Mouse (Mus musculus) midbrain, embryonic 14.5 days (tissue): ENCODE data around the gene Zbtb38. TPM values are rescaled to one million over a fixed set of nuclear protein-coding genes. Genes with fewer than 3 reads are reported as not detected.

Source experiments
- ATAC-seq: fragments of 200-750 bp; cut with Nextera tagmentation; 2 replicates; pipeline ENCODE4 v1.8.0; 2017; ENCODE audit warnings: moderate number of reproducible peaks, moderate library complexity; ENCODE audit not compliant: low FRiP score, low TSS enrichment
- DNase-seq: peaks from one replicate; pipeline ENCODE4 v3.0.0-alpha.2; 2015
- H3K27ac ChIP-seq: fragments of 300-500 bp; sonication (generic); replicated peaks from 2 replicates; pipeline ENCODE4 v1.5.1; 2014; ENCODE audit warnings: mild to moderate bottlenecking, low read depth, low read length, moderate library complexity
- H3K27me3 ChIP-seq: fragments of 300-500 bp; sonication (generic); 2 replicates; pipeline ENCODE4 v1.6.1; 2014; ENCODE audit warnings: low read length, control low read depth, mixed read lengths; ENCODE audit not compliant: control insufficient read depth, insufficient read depth
- H3K36me3 ChIP-seq: fragments of 300-500 bp; sonication (generic); 2 replicates; pipeline ENCODE4 v1.6.1; 2014; ENCODE audit warnings: low read length, control low read depth; ENCODE audit not compliant: control insufficient read depth, insufficient read depth
- H3K4me1 ChIP-seq: fragments of 300-500 bp; sonication (generic); 2 replicates; pipeline ENCODE4 v1.6.1; 2014; ENCODE audit warnings: mild to moderate bottlenecking, antibody characterized with exemption, low read length, control low read depth; ENCODE audit not compliant: control insufficient read depth, insufficient read depth
- H3K4me2 ChIP-seq: fragments of 300-500 bp; sonication (generic); 2 replicates; pipeline ENCODE4 v1.6.1; 2014; ENCODE audit warnings: mild to moderate bottlenecking, low read length, moderate library complexity
- H3K4me3 ChIP-seq: fragments of 300-500 bp; sonication (generic); replicated peaks from 2 replicates; pipeline ENCODE4 v1.5.1; 2014; ENCODE audit warnings: low read depth, low read length
- H3K9ac ChIP-seq: fragments of 300-500 bp; sonication (generic); replicated peaks from 2 replicates; pipeline ENCODE4 v1.6.1; 2014; ENCODE audit warnings: mild to moderate bottlenecking, low read length, moderate library complexity
- H3K9me3 ChIP-seq: fragments of 300-500 bp; sonication (generic); 2 replicates; pipeline ENCODE4 v1.6.1; 2016; ENCODE audit warnings: low read length, control low read depth, mixed read lengths; ENCODE audit not compliant: control insufficient read depth
- WGBS: fragments of 180-500 bp; shearing (Covaris S2); extraction: QIAGEN DNeasy Blood & Tissue Kit; methylation state at CpG from one replicate; pipeline ENCODE4 v1.1.7; 2014; 5-methylcytosine and 5-hydroxymethylcytosine counted together
- polyA plus RNA-seq: library from polyadenylated mRNA; unstranded; fragments of >200 nt; fragmentation: Nextera tagmentation; extraction: Ambion mirVana; gene quantifications from 2 replicates; pipeline ENCODE4 v1.2.1, GENCODE M21; 2014

Gene Zbtb38
- polyA plus RNA-seq, 1 experiment from 2014 or later = 55.1 TPM

DNA sequence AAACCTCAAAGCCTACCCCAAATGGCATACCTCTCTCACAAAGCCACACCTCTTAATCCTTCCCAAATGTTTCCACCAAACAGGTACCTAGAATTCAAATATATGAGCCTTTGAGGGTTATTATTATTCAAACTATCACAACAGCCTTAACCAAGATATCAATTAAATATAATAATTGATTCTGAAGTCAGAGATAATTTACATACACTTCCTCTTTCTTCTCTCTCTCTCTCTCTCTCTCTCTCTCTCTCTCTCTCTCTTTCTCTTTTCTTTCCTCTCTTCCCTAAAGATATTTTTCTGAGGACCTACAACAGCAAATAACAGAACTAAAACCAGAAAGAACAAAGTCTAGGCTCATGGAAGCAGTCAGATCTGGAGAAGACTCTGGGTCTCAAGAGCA, 15.2 kb upstream of the Zbtb38 start:
- Histone ChIP-seq H3K27ac (no peak overlapping the region), H3K4me1 (0 out of 2 replicates have a peak, but pooled peaks cover 2% of the 10 kb centered on the region), H3K9ac (no peak overlapping the region), H3K4me2 (no peak overlapping the region), H3K4me3 (no peak overlapping the region), H3K9me3 (no peaks in the 10 kb centered on the region), H3K27me3 (no peaks in the 10 kb centered on the region), H3K36me3 (no peaks in the 10 kb centered on the region)
- no peak for ATAC-seq
- DNase-seq = no peak

GRCm38 (mm10) chr9:96766078-96766477, 13.4 kb upstream of the Zbtb38 start:
- Histone ChIP-seq H3K4me2 (no peak overlapping the region), H3K4me1 (no peaks in the 10 kb centered on the region), H3K36me3 (no peaks in the 10 kb centered on the region), H3K27ac (no peak overlapping the region), H3K9me3 (no peaks in the 10 kb centered on the region), H3K4me3 (no peak overlapping the region), H3K9ac (no peak overlapping the region), H3K27me3 (no peaks in the 10 kb centered on the region)
- DNase-seq (no peak), ATAC-seq (no peak)

DNA sequence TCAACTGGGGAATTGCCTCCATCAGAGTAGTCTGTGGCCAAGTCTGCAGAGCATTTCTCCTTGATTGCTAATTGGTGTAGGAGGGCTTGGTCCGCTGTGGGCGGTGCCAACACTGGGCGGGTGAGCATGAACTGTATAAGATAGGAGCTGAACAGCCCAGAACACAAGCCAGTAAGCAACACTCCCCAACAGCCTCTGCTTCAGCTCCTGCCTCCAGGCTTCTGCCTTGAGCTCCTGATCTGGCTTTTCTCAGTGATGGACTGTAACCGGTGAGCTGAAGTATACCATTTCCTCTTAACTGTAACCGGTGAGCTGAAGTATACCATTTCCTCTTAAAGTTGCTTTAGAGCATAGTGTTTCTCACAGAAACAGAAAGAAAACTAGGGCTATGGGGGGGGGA, 12.8 kb upstream of the Zbtb38 start:
- Histone ChIP-seq H3K9me3 (no peaks in the 10 kb centered on the region), H3K4me3 (no peak overlapping the region), H3K36me3 (no peaks in the 10 kb centered on the region), H3K4me1 (no peaks in the 10 kb centered on the region), H3K4me2 (no peak overlapping the region), H3K27ac (no peak overlapping the region), H3K27me3 (no peaks in the 10 kb centered on the region), H3K9ac (no peak overlapping the region)
- 79% methylated on average over 5 of the region's 5 CpGs for WGBS
- no peak for DNase-seq
- ATAC-seq = no peak

DNA sequence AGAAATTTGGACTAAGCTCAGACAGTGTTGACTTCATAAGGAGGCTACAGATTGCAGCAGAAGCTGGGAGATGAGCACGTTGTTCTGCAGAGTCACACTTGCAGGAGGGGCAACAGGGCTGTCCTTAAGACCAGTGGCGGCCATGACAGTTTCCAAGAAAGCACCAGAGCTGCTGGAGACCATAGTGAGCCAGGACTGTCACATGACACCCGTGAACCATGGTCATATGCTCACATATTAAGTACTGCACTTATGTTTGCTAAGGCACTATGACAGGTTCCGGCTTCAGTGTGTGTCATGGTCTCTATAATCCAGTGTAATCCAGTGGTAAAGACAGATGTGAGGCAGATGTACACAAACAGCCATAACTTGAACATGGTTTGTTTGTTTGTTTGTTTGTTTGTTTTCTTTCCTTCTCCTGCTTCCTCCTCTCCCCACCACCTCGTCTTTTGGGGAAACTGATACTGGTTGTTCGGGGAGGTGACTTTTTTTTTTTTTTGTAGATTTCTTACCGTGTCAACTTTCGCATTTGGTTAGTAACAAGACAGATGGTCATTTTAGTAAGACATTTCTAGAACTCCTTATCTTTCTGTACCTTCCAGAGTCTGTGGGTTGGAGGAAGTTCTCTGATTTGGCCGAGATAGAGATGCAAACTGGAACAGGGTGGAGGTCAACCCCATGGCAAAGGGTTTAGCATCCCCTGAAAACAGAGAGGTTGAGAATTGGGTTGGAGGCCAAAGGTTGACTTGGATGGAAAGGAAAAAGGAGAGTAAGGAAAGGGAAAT, 11.4 kb upstream of the Zbtb38 start:
- DNase-seq = no peak
- Histone ChIP-seq H3K4me3 (no peak overlapping the region), H3K36me3 (no peaks in the 10 kb centered on the region), H3K27me3 (no peaks in the 10 kb centered on the region), H3K27ac (no peak overlapping the region), H3K4me1 (no peaks in the 10 kb centered on the region), H3K4me2 (no peak overlapping the region), H3K9ac (no peak overlapping the region), H3K9me3 (no peaks in the 10 kb centered on the region)
- 88% methylated on average over 9 of the region's 9 CpGs for WGBS
- no peak for ATAC-seq

DNA sequence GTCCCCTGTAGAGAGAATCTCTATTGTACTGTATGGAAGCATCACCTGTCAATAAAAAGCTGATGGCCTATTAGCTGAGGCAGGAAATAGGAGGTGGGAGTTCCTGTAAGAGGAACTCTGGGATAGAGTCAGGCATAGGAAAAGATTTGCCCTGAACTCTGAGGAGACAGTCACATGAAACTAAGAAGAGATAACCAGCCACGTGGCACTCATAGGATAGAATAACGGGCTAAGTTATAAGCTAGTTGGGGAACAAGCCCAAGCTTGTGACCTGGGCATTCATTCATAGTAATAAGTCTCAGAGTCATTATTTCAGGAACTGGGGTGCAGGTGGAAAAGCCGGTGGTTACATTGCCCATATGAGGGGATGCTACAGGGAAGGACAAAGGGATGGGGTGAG, 10.4 kb upstream of the Zbtb38 start:
- DNase-seq (no peak), ATAC-seq (no peak)
- Histone ChIP-seq H3K27ac (no peak overlapping the region), H3K36me3 (no peaks in the 10 kb centered on the region), H3K9me3 (no peaks in the 10 kb centered on the region), H3K9ac (no peak overlapping the region), H3K27me3 (no peaks in the 10 kb centered on the region), H3K4me2 (no peak overlapping the region), H3K4me3 (no peak overlapping the region), H3K4me1 (no peaks in the 10 kb centered on the region)
- 96% methylated on average over 3 of the region's 3 CpGs for WGBS

DNA sequence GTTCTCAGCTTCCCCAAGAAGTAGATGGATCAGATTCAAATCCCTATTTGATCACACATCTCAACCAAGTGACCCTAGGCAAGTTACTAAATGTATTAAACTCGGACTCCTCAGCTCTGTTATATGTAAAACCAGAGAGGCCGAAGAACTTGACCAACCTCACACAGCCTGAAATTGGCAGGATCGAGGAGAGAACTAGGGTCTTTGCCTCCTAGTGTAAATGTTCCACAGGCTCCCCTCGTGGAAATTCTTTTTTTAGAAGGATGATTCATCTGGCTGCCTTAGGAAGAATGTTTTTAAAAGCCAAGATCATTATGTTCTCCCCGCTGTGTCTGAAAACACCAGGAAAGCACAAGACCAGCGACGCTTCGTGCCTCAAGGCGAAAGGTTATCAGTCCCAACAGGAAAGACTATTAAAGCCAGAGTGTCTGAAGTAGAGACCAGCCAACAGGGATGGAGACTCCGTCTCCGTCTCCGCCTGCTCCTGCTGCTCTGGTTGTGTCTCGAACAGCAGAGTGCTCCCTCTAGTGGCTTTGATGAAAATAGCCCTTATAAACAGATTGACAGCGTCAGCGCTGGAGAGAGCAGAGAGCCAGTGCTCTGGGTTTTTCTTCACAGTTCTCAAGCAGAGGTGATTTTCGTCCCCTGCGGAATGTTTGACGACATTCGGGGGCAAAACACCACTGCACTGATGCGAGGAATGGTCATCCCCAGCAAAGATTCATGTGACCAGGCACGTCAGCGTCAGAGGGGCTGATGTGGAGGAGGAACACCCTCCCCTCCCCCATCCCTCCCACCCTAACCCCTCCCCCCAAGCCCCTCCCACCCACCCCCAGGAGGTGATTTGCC, 6.3 kb upstream of the Zbtb38 start:
- DNase-seq (peak; percentile 95), ATAC-seq (peak; percentile 91)
- Histone ChIP-seq H3K27me3 (no peaks in the 10 kb centered on the region), H3K4me2 (peak overlapping the region; percentile 54), H3K4me1 (no peaks in the 10 kb centered on the region), H3K9me3 (no peaks in the 10 kb centered on the region), H3K27ac (peak overlapping the region; percentile 0; the same call in 1 of the 2 replicates), H3K4me3 (peak overlapping the region; percentile 32), H3K36me3 (no peaks in the 10 kb centered on the region), H3K9ac (0 out of 2 replicates have a peak overlapping the region, but pooled peaks have one; percentile 26)
- WGBS = 13% methylated on average over 22 of the region's 22 CpGs

DNA sequence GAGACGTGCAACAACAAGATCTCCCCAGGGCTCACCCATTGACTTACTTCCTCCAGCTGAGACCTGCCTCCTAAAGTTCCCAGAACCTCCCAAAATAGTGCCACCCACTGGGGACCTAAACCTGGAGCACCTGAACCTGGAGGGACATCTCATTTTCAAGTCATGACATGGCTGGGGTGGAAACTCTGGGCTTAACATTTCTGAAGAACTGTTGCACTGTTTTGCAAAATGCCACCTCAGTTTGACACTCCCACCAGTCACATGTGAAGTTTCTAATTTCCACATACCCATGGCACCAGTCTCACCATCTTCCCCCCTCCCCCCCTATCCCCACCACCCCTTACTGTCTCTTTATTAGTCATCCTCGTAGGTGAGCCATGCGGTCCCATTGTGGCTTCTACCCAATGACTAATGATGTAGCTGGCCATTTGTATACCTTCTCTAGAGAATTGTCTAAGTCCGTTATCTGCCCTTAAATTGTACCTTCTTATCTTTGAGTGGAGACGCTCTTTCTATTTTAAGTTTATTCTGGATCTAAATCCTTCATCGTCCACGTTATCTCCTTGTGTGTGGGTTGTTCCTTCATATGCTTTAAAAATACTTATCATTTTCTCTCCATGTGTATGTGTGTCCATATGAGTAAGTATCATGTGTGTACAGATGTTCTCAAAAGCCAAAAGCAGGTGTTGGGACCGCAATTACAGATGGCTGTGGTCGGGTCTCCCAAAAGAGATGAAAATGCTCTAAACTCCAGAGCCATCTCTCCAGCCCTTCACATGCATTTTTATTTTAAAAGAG, 4.2 kb upstream of the Zbtb38 start:
- WGBS = 93% methylated on average over 9 of the region's 9 CpGs
- ATAC-seq = no peak

DNA sequence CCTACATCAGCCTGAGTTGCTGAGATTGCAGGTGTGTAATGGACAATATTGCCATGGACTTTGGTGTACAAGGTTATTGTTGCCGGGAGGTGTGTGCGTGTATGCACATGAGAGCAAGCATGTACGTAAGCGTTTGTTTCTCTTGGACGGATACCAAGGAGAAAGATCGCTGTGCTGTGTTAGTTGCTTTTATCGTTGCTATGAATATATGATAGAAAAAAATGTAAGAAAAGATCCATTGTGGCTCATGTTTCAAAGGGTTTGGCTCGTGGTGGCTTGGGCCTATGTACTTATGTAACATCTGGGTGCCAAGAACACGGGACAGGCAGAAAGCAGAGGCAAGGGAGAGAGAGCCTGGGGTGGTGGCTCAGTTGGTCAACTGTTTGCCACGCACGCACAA, 3.1 kb upstream of the Zbtb38 start:
- ATAC-seq (no peak), DNase-seq (no peak)
- no peak overlapping the region for H3K27ac ChIP-seq
- H3K4me3 ChIP-seq = no peak overlapping the region
- no peaks in the 10 kb centered on the region for H3K36me3 ChIP-seq
- no peaks in the 10 kb centered on the region for H3K27me3 ChIP-seq
- 88% methylated on average over 11 of the region's 11 CpGs for WGBS
- H3K4me2 ChIP-seq = no peak overlapping the region
- no peaks in the 10 kb centered on the region for H3K9me3 ChIP-seq
- H3K4me1 ChIP-seq = no peaks in the 10 kb centered on the region
- H3K9ac ChIP-seq = no peak overlapping the region

More for the DNA sequence above, 4.2 kb upstream of the Zbtb38 start:
- H3K36me3 ChIP-seq = no peaks in the 10 kb centered on the region
- no peak overlapping the region for H3K4me2 ChIP-seq
- H3K27ac ChIP-seq = no peak overlapping the region
- no peak overlapping the region for H3K9ac ChIP-seq
- no peak overlapping the region for H3K4me3 ChIP-seq
- DNase-seq = no peak
- no peaks in the 10 kb centered on the region for H3K27me3 ChIP-seq
- no peaks in the 10 kb centered on the region for H3K9me3 ChIP-seq
- H3K4me1 ChIP-seq = no peaks in the 10 kb centered on the region
